Mouse (Mus musculus) liver, embryonic 11.5 days (tissue): ENCODE results near the gene Spice1. TPM values are rescaled to one million over a fixed set of nuclear protein-coding genes. Genes with fewer than 3 reads are reported as not detected.

Experiments
- ATAC-seq: fragments of 200-750 bp; cut with Nextera tagmentation; replicated peaks from 2 replicates; pipeline ENCODE4 v1.8.0; 2017; ENCODE audit warnings: moderate number of reproducible peaks, mild to moderate bottlenecking, moderate TSS enrichment, moderate library complexity; ENCODE audit not compliant: low FRiP score
- DNase-seq: peaks from one replicate; pipeline ENCODE4 v3.0.0-alpha.2; 2017; ENCODE audit warnings: low spot score
- H3K27ac ChIP-seq: fragments of 300-500 bp; sonication (generic); 2 replicates; pipeline ENCODE4 v1.5.1; 2014; ENCODE audit warnings: mild to moderate bottlenecking, low read depth, low read length, control low read depth
- H3K27me3 ChIP-seq: fragments of 300-500 bp; sonication (generic); replicated peaks from 2 replicates; pipeline ENCODE4 v1.6.1; 2014; ENCODE audit warnings: low read length, mixed read lengths; ENCODE audit not compliant: control insufficient read depth, insufficient read depth
- H3K36me3 ChIP-seq: fragments of 300-500 bp; sonication (generic); 2 replicates; pipeline ENCODE4 v1.6.1; 2014; ENCODE audit warnings: mild to moderate bottlenecking, low read length, moderate library complexity, mixed read lengths; ENCODE audit not compliant: control insufficient read depth, insufficient read depth
- H3K4me1 ChIP-seq: fragments of 300-500 bp; sonication (generic); replicated peaks from 2 replicates; pipeline ENCODE4 v1.6.1; 2014; ENCODE audit warnings: low read length, mixed read lengths; ENCODE audit not compliant: control insufficient read depth, insufficient read depth
- H3K4me2 ChIP-seq: fragments of 300-500 bp; sonication (generic); 2 replicates; pipeline ENCODE4 v1.6.1; 2014; ENCODE audit warnings: mild to moderate bottlenecking, control low read depth, moderate library complexity
- H3K4me3 ChIP-seq: fragments of 300-500 bp; sonication (generic); 2 replicates; pipeline ENCODE4 v1.5.1; 2014; ENCODE audit warnings: low read depth, low read length, control low read depth
- H3K9ac ChIP-seq: fragments of 300-500 bp; sonication (generic); 2 replicates; pipeline ENCODE4 v1.6.1; 2014; ENCODE audit warnings: low read depth, low read length, control low read depth
- H3K9me3 ChIP-seq: fragments of 300-500 bp; sonication (generic); 2 replicates; pipeline ENCODE4 v1.6.1; 2016; ENCODE audit warnings: low read length, inconsistent platforms, mixed read lengths; ENCODE audit not compliant: control insufficient read depth
- WGBS: fragments of 180-500 bp; shearing (Covaris S2); extraction: QIAGEN DNeasy Blood & Tissue Kit; methylation state at CpG from one replicate; pipeline ENCODE4 v1.1.7; 2014; 5-methylcytosine and 5-hydroxymethylcytosine counted together
- polyA plus RNA-seq: library from polyadenylated mRNA; unstranded; fragments of >200 nt; fragmentation: Nextera tagmentation; extraction: Ambion mirVana; gene quantifications from 2 replicates; pipeline ENCODE4 v1.2.1, GENCODE M21; 2014

Gene Spice1
- 23.6 and 25.4 TPM in 2 replicates for polyA plus RNA-seq

GRCm38 (mm10) chr16:44347071-44347901 is at the start of gene Spice1:
TSS of gene Spice1 (plus strand) at chr16:44347121.
- Histone ChIP-seq H3K4me2 (peak within 1 kb of the TSS; percentile 76), H3K4me1 (peaks cover 16% of the 10 kb centered on the region), H3K27me3 (no peaks in the 10 kb centered on the region), H3K9ac (peak within 1 kb of the TSS; percentile 74), H3K9me3 (no peaks in the 10 kb centered on the region), H3K4me3 (peak within 1 kb of the TSS; percentile 70), H3K36me3 (no peaks in the 10 kb centered on the region), H3K27ac (peak within 1 kb of the TSS; percentile 77)
- DNase-seq (peak; percentile 92), ATAC-seq (peak; percentile 99)
- under 1% methylated on average over 67 of the region's 67 CpGs for WGBS

GRCm38 (mm10) chr16:44299438-44300093 is 47.4 kb upstream of the Spice1 start:
- H3K9ac ChIP-seq: no peak overlapping the region
- WGBS: 68% methylated on average over 20 of the region's 20 CpGs
- no peaks in the 10 kb centered on the region for H3K4me1 ChIP-seq

GRCm38 (mm10) chr16:44302126-44302892 is 44.6 kb upstream of the Spice1 start:
- H3K36me3 ChIP-seq: no peaks in the 10 kb centered on the region
- no peaks in the 10 kb centered on the region for H3K27me3 ChIP-seq
- H3K27ac ChIP-seq: no peak overlapping the region
- 48% methylated on average over 10 of the region's 10 CpGs for WGBS
- H3K4me2 ChIP-seq: no peak overlapping the region
- no peak overlapping the region for H3K4me3 ChIP-seq
- no peak overlapping the region for H3K9ac ChIP-seq
- DNase-seq (no peak), ATAC-seq (no peak)
- no peaks in the 10 kb centered on the region for H3K9me3 ChIP-seq
- no peaks in the 10 kb centered on the region for H3K4me1 ChIP-seq

More at GRCm38 (mm10) chr16:44299438-44300093, 47.4 kb upstream of the Spice1 start:
- DNase-seq: no peak
- H3K9me3 ChIP-seq: no peaks in the 10 kb centered on the region
- H3K27ac ChIP-seq: no peak overlapping the region
- H3K4me2 ChIP-seq: no peak overlapping the region
- H3K4me3 ChIP-seq: no peak overlapping the region
- no peaks in the 10 kb centered on the region for H3K27me3 ChIP-seq
- no peaks in the 10 kb centered on the region for H3K36me3 ChIP-seq
- ATAC-seq: no peak

- no peak for ATAC-seq
- 68% methylated on average over 2 of the region's 2 CpGs for WGBS
- H3K4me1 ChIP-seq: no peaks in the 10 kb centered on the region
Measured at GRCm38 (mm10) chr16:44303822-44304221, 43.1 kb upstream of the Spice1 start.

GRCm38 (mm10) chr16:44305606-44306005 is 41.3 kb upstream of the Spice1 start:
- 56% methylated on average over 3 of the region's 3 CpGs for WGBS
- DNase-seq: no peak
- Histone ChIP-seq H3K27me3 (no peaks in the 10 kb centered on the region), H3K27ac (no peak overlapping the region), H3K4me1 (no peaks in the 10 kb centered on the region), H3K4me2 (no peak overlapping the region), H3K4me3 (no peak overlapping the region), H3K36me3 (no peaks in the 10 kb centered on the region), H3K9me3 (no peaks in the 10 kb centered on the region), H3K9ac (no peak overlapping the region)
- no peak for ATAC-seq

More at GRCm38 (mm10) chr16:44303822-44304221, 43.1 kb upstream of the Spice1 start:
- Histone ChIP-seq H3K4me2 (no peak overlapping the region), H3K27ac (no peak overlapping the region), H3K9ac (no peak overlapping the region), H3K36me3 (no peaks in the 10 kb centered on the region), H3K9me3 (no peaks in the 10 kb centered on the region), H3K27me3 (no peaks in the 10 kb centered on the region), H3K4me3 (no peak overlapping the region)
- DNase-seq: no peak

GRCm38 (mm10) chr16:44313422-44313821 is 33.5 kb upstream of the Spice1 start:
- Histone ChIP-seq H3K27me3 (no peaks in the 10 kb centered on the region), H3K4me1 (no peaks in the 10 kb centered on the region), H3K36me3 (no peaks in the 10 kb centered on the region), H3K27ac (no peak overlapping the region), H3K4me3 (no peak overlapping the region), H3K4me2 (no peak overlapping the region), H3K9ac (no peak overlapping the region), H3K9me3 (no peaks in the 10 kb centered on the region)
- WGBS: 47% methylated on average over 4 of the region's 4 CpGs
- DNase-seq (no peak), ATAC-seq (peak; percentile 66)

GRCm38 (mm10) chr16:44316350-44316749 is 30.6 kb upstream of the Spice1 start:
- no peak for DNase-seq
- 84% methylated on average over 4 of the region's 4 CpGs for WGBS
- no peak overlapping the region for H3K9ac ChIP-seq
- no peaks in the 10 kb centered on the region for H3K27me3 ChIP-seq
- no peaks in the 10 kb centered on the region for H3K9me3 ChIP-seq
- no peaks in the 10 kb centered on the region for H3K36me3 ChIP-seq
- no peak overlapping the region for H3K4me3 ChIP-seq
- no peak overlapping the region for H3K27ac ChIP-seq
- ATAC-seq: no peak
- H3K4me2 ChIP-seq: no peak overlapping the region
- no peaks in the 10 kb centered on the region for H3K4me1 ChIP-seq

GRCm38 (mm10) chr16:44320232-44320631 is 26.7 kb upstream of the Spice1 start:
- H3K9me3 ChIP-seq: no peaks in the 10 kb centered on the region
- no peak overlapping the region for H3K9ac ChIP-seq
- no peak overlapping the region for H3K4me2 ChIP-seq
- no peak overlapping the region for H3K27ac ChIP-seq
- no peak for ATAC-seq
- DNase-seq: no peak
- WGBS: 82% methylated on average over 3 of the region's 3 CpGs
- H3K4me3 ChIP-seq: no peak overlapping the region
- H3K36me3 ChIP-seq: no peaks in the 10 kb centered on the region
- no peaks in the 10 kb centered on the region for H3K4me1 ChIP-seq
- no peaks in the 10 kb centered on the region for H3K27me3 ChIP-seq
